Mouse (Mus musculus) spleen, adult 12 weeks (tissue): ENCODE measurements around the gene Fam168a.

Source experiments
- DNase-seq: peaks from one replicate; pipeline ENCODE4 v3.0.0; 2022; ENCODE audit warnings: low spot score

The Fam168a gene

DNA sequence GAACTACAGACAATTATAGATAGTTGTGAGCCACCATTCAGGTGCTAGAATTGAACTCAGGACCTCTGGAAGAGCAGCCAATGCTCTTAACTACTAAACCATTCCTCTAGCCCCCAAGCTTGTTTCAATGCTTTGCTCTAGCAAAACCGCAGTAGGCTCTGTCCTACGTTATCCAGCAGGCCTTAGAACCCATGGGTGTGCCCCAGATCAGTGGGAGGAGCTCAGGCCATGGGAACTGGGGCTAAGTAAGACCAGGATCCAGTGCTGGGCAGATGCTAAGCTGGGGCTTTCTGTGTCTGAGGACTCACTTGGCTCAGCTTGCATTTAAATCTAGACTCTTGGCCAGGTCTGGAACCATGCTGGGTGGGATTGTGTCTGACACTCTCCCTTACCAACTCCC is 161.1 kb downstream of the Fam168a start:
- no peak for DNase-seq

DNA sequence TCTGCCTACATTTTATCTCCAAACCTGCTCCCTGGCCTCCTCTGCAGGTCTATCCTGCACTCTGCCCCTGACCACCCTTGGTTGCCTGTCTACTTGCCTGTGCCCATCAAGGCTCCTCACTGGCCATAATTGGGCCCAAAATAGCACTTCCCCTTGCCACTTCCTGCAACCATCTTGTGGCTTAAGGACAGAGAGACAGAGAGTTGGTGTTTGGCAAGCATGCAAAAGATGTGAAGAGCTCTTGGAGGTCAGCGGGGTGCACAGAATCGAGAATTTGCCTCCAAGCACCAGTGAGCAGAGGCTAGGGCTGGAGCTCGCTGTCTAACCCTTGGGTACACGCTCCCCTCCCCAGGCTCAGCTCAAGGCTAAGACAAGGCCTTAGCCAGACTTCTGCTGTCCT is 162.1 kb downstream of the Fam168a start:
- no peak for DNase-seq

DNA sequence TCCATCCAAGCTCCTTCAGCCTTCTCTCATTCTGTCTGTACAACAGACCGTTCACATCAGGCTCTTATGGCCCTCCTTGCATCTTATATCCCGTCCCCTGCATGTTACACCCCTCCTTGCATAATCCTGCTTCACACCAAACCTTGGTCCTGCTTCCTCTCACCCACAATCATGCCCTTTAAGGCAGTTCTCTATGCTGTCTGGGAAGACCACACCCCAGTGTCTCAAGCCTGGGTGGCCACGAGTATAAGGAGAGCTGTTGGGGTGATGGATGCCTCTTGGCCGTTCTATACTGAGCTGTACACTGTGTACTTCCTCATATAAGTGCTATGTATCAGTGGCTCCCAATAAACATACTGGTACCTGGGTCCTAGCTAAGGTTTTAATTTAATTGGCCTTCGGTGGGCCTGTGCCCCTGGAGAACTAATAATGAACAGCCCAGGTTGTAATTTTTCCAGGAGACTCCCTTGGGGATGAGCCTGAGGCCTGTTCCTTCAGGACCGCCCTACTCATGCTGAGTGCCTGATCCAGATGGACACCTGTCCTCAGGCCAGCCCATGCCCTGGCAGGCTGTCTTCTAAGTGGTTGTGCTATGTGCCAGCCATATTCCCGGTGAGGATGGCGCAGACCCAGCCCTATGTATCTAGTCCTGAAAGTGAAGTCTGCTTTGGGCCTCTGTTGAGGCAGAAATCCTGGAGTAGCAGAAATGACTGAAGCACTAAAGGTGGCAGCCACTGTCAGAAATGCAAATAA is 163.6 kb downstream of the Fam168a start:
- no peak for DNase-seq

DNA sequence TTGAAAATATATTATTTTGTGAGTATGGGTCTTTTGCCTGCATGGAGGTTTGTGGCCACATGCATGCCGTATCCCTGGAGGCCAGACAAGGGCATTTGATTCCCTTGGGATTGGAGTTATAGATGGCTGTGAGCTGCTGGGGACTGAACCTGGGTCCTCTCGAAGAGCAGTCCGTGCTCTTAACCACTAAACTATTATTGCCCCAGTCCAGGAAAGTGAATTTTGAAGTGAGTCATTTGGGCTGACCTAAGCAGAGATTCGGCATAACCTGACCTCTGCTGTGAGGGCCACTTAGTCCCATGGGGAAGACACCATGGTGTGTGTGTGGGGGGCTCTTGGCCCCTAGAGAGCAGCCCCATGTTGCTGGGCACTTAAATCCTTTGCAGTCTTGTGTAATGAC is 164.9 kb downstream of the Fam168a start:
- DNase-seq: no peak

DNA sequence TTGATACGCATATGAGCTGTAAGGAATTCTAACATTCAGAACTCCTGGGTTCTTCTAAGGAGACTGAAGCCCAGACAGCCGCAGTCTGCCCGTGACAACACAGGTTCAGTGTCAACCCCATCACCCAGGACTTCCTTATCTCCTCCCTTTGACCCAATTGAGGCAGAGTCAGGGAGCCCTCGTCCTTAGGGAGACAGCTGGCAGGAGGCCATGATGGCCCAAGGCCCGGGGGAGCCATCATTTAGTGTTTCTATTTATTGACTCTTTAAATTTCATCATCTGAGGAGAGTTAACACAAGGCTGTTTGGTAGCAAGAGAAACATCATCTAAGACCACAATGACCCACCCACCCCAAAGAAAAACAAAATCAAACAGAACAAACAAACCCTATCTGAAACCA is 165.5 kb downstream of the Fam168a start:
- no peak for DNase-seq

DNA sequence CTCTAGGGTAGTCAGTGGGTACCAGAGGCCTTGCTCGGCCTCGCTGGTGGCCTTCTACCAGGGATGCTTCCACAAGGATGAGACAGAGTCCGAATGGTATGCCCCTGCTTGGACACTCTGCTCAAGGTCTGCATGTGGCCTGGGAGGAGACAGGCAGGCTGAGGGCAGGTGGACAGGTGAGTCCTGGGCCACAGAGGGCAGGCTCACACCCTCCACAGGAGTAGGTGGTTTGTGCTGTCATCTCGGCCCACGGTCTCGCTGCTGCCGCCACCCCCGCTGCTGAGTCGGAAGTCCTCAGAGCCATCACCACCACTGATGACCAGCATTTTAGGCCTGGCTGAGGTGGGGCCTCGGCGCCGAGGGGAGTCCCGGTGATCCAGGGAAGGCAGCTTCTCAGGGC is 166.8 kb downstream of the Fam168a start:
- no peak for DNase-seq

DNA sequence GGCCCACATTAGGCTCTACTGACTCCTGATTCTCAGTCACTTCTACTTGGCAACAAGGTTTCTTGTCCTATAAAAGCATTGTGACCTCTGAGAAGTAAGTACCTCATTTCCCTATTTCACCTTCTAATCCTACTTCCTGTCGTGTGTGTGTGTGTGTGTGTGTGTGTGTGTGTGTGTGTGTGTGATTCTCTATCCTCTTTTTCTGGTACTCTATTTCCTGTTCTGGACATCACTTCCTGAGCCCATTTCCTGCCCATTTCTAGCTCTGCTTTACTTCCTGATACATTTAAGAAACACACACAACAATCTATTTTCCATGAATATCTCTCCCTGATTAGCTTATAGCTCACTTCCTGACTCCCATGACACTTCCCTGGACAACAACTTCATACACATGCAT is 169.4 kb downstream of the Fam168a start:
- DNase-seq: no peak

DNA sequence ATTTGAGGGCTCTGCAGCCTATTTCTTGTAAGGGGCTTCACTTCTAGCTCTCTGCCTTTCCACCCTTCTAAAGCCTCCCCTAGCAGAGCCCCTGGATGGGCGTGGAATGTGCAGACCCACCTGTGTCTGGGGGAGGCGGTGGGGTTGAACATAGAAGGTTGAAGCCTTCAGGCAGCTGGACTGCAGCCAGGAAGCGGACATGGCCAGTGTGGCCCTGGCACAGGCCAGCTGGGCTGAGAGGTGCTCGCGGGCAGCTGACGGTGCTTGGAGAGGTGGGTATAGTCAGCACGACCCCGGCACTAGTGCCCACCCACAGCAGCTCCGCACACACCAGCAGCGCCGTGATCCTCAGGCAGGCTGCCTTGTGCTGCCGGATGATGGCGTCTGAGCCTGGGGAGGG is 169.9 kb downstream of the Fam168a start:
- DNase-seq: no peak

DNA sequence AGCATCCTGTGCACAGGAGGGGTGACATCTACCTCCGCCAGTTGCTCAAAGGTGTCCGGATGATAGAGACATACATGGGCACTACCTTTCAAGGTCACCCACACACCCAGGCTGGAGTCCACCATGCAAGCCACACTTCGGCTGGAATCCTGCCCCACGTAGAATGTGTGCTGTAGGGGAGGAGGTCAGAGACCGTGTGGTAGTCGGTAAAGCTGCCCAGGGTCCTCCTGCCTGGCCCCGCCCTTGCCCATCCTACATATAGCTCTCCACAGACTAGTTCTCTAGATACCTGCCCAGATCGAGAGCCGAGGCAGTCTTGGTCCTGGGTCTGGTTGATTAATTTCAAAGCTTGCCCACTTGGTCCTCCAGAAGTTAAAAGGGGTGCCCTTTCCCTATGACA is 170.3 kb downstream of the Fam168a start:
- no peak for DNase-seq

DNA sequence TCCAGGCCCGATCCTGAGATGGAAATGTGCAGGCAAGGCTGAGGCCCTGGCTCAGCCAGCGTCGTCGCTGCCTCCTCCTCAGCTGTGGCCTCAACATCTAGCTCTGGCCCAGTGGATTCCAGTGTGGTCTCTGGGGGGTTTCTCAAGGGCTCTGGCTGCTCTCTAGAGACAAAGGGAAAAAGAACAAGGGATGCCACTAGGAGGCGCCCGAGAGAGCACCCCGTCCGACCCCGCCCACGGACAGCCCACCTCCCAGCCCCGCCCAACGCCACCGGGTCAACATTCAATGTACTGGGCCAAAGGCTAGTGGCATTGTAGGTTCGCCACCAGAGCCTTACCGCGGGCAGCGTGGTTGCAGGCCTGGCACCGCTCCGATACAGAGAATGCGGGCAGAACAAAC is 173.2 kb downstream of the Fam168a start:
- DNase-seq: peak; percentile 67

DNA sequence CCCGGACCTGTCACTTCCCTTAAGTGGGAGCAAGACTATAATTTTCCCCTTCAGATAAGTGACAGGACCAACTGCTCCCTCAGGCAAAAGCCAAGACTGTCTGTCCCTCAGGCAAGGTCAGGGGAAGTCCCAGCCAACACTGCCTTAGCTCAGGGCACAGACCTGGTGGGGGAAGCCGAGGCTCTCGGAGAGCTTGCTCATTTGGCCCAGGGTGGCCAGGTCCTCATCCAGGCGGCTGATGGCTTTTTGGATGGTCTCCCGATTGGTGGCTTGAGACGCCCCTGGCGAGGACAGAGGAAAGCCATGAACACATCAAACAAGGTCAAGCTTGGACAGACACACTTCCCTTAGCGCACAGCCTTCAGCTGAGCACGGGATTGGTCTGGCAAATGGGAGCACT is 175.1 kb downstream of the Fam168a start:
- DNase-seq: no peak

DNA sequence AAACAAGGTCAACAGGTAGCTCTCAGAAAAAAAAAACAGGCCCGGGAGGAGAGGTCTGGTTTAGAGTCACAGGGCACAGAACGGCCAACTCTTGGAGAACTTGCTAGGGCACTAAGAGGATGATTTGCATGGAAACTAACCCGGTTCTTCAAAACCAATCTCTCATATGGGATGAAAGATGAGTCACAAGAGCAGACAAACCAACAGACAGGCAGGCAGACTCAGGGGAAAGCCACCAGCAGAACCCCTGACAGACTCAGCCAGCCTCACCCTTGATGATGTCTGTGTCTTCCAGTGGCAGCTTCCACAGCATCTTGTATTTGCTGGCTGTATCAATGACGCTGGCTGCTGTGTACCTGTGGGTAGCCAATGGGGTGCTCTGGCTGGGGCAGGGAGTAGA is 175.5 kb downstream of the Fam168a start:
- no peak for DNase-seq

DNA sequence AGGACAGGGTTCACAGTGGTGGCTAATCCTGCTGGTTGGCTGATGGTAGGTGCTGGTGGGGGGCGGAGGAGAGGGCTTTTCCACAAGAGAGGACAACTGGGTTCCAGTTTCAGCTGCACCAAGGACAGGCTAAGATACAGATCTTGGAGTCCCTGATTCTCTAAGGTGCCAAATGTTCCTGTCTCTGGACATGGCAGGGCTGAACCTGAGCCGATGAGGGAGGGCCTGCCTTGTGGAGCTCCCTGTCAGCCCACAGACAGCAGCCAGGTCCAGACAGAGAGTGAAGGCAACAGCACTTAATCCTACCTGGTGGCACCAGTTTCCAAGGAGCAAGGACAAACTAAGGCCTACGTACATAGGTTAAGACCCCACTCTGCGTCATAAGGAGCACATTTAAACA is 178.0 kb downstream of the Fam168a start:
- no peak for DNase-seq

DNA sequence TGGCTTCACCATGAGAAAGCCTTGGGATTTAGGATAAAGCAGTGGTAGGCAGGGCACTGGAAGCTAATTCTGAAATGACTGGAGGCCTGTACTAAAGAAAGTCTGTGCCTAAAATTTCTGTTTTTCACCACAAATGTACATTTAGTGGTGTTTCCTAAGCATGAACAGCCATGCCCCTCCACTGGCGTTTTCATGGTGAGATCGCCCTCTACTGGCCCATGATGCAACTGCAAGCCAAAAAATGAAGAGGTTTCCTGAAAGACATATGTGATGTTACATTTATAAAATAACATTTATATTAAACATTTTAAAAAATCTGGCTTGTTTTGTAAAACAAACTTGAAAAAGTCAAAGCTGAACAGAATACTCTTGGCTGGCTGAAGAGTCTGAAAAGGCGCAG is 180.1 kb downstream of the Fam168a start:
- DNase-seq: peak; percentile 52
